Mouse (Mus musculus) megakaryocyte-erythroid progenitor cell, adult 5-6 weeks (primary cell): ENCODE measurements at regions not wholly inside any gene's neighbourhood (a gene's known extent, or its start where the extent isn't known, plus 50 kb on each side); places are given as distances from the start of the nearest gene placed in this dataset.
"Not testable (repeated sequence)": the region's sequence is repeated elsewhere in the genome, so short reads cannot be mapped to it uniquely, and the experiment has no call there.

Source experiments
- ATAC-seq: replicated peaks from 2 replicates; pipeline ENCODE4 v1.8.0; 2016; ENCODE audit warnings: mild to moderate bottlenecking, inconsistent platforms; ENCODE audit not compliant: severe bottlenecking, poor library complexity, low FRiP score, low TSS enrichment

- peak; percentile 41; the same call in 1 of the 2 replicates for ATAC-seq
Observed at GRCm38 (mm10) chr15:3171774-3172173, 96.6 kb upstream of the Selenop start.

GRCm38 (mm10) chr15:3174072-3174471, 94.3 kb upstream of the Selenop start:
- peak; percentile 61 for ATAC-seq

GRCm38 (mm10) chr15:3174848-3175247, 93.5 kb upstream of the Selenop start:
- peak; percentile 66; the same call in 1 of the 2 replicates for ATAC-seq

GRCm38 (mm10) chr15:3201912-3202653, 66.3 kb upstream of the Selenop start:
- ATAC-seq: peak; percentile 75

GRCm38 (mm10) chr15:3205522-3205921, 62.8 kb upstream of the Selenop start:
- no peak for ATAC-seq

- not testable (repeated sequence) for ATAC-seq
Observed at GRCm38 (mm10) chr15:3206076-3206475, 62.3 kb upstream of the Selenop start.

- ATAC-seq: peak; percentile 78; the same call in 1 of the 2 replicates
Observed at GRCm38 (mm10) chr15:3213721-3214120, 54.6 kb upstream of the Selenop start.

- ATAC-seq: no peak
Observed at GRCm38 (mm10) chr15:3215201-3215600, 53.1 kb upstream of the Selenop start.
